Mouse (Mus musculus): ENCODE measurements around the gene Tmem182. TPM values are rescaled to one million over a fixed set of nuclear protein-coding genes. Genes with fewer than 3 reads are reported as not detected.

The Tmem182 gene
- polyA plus RNA-seq, 1 experiment from 2014 or later: 0.06 TPM

GRCm38 (mm10) chr1:40844616-40845015, 39.2 kb downstream of the Tmem182 start:
- Histone ChIP-seq H3K4me2 (no peak overlapping the region), H3K9me3 (no peaks in the 10 kb centered on the region), H3K36me3 (no peaks in the 10 kb centered on the region), H3K9ac (no peak overlapping the region), H3K27ac (replicated peaks) (no peak overlapping the region), H3K4me1 (replicated peaks) (no peaks in the 10 kb centered on the region), H3K4me3 (no peak overlapping the region), H3K27me3 (no peaks in the 10 kb centered on the region)
- ATAC-seq (ENCODE audit: low FRiP score, low read depth): no peak

GRCm38 (mm10) chr1:40847196-40847938, 42.0 kb downstream of the Tmem182 start:
- Histone ChIP-seq H3K27ac (replicated peaks) (no peak overlapping the region), H3K36me3 (no peaks in the 10 kb centered on the region), H3K27me3 (no peaks in the 10 kb centered on the region), H3K4me2 (no peak overlapping the region), H3K9ac (no peak overlapping the region), H3K9me3 (no peaks in the 10 kb centered on the region), H3K4me3 (no peak overlapping the region), H3K4me1 (replicated peaks) (no peaks in the 10 kb centered on the region)
- ATAC-seq (ENCODE audit: low FRiP score, low read depth): no peak
- WGBS: 60% methylated on average over 2 of the region's 2 CpGs

- Histone ChIP-seq H3K27ac (replicated peaks) (no peak overlapping the region), H3K9me3 (no peaks in the 10 kb centered on the region), H3K4me1 (replicated peaks) (no peaks in the 10 kb centered on the region), H3K4me2 (no peak overlapping the region), H3K27me3 (no peaks in the 10 kb centered on the region), H3K4me3 (no peak overlapping the region), H3K36me3 (no peaks in the 10 kb centered on the region), H3K9ac (no peak overlapping the region)
- ATAC-seq (ENCODE audit: low FRiP score, low read depth): no peak
Observed at GRCm38 (mm10) chr1:40851286-40851685, 45.9 kb downstream of the Tmem182 start.

GRCm38 (mm10) chr1:40855268-40855667, 49.9 kb downstream of the Tmem182 start:
- Histone ChIP-seq H3K4me1 (replicated peaks) (no peaks in the 10 kb centered on the region), H3K4me3 (no peak overlapping the region), H3K36me3 (no peaks in the 10 kb centered on the region), H3K27me3 (no peaks in the 10 kb centered on the region), H3K27ac (replicated peaks) (no peak overlapping the region), H3K9me3 (no peaks in the 10 kb centered on the region), H3K9ac (no peak overlapping the region), H3K4me2 (no peak overlapping the region)
- no peak for ATAC-seq (ENCODE audit: low FRiP score, low read depth)
- 67% methylated on average over 1 of the region's 1 CpGs for WGBS

- H3K27ac ChIP-seq (replicated peaks): no peak overlapping the region
- no peaks in the 10 kb centered on the region for H3K4me1 ChIP-seq (replicated peaks)
- H3K36me3 ChIP-seq: no peaks in the 10 kb centered on the region
- H3K9me3 ChIP-seq: no peaks in the 10 kb centered on the region
- no peaks in the 10 kb centered on the region for H3K27me3 ChIP-seq
- no peak for ATAC-seq (ENCODE audit: low FRiP score, low read depth)
- WGBS: 86% methylated on average over 4 of the region's 4 CpGs
- H3K9ac ChIP-seq: no peak overlapping the region
- no peak overlapping the region for H3K4me3 ChIP-seq
- H3K4me2 ChIP-seq: no peak overlapping the region
Observed at GRCm38 (mm10) chr1:40856846-40857636, 51.6 kb downstream of the Tmem182 start.

- Histone ChIP-seq H3K36me3 (no peaks in the 10 kb centered on the region), H3K4me1 (replicated peaks) (no peaks in the 10 kb centered on the region), H3K9ac (no peak overlapping the region), H3K27ac (replicated peaks) (no peak overlapping the region), H3K27me3 (no peaks in the 10 kb centered on the region), H3K4me2 (no peak overlapping the region), H3K9me3 (no peaks in the 10 kb centered on the region), H3K4me3 (no peak overlapping the region)
- WGBS: 76% methylated on average over 6 of the region's 6 CpGs
- ATAC-seq (ENCODE audit: low FRiP score, low read depth): no peak
Observed at GRCm38 (mm10) chr1:40865043-40865442, 59.6 kb downstream of the Tmem182 start.

- Histone ChIP-seq H3K4me3 (no peak overlapping the region), H3K9ac (no peak overlapping the region), H3K4me1 (replicated peaks) (no peaks in the 10 kb centered on the region), H3K4me2 (no peak overlapping the region), H3K9me3 (no peaks in the 10 kb centered on the region), H3K27ac (replicated peaks) (no peak overlapping the region), H3K36me3 (no peaks in the 10 kb centered on the region), H3K27me3 (no peaks in the 10 kb centered on the region)
- ATAC-seq (ENCODE audit: low FRiP score, low read depth): no peak
- WGBS: 85% methylated on average over 3 of the region's 3 CpGs
Observed at GRCm38 (mm10) chr1:40867106-40867505, 61.7 kb downstream of the Tmem182 start.

- H3K4me3 ChIP-seq: no peak overlapping the region
- no peaks in the 10 kb centered on the region for H3K36me3 ChIP-seq
- WGBS: 92% methylated on average over 2 of the region's 2 CpGs
- no peak overlapping the region for H3K4me2 ChIP-seq
- ATAC-seq (ENCODE audit: low FRiP score, low read depth): no peak
- H3K4me1 ChIP-seq (replicated peaks): no peaks in the 10 kb centered on the region
- H3K27me3 ChIP-seq: no peaks in the 10 kb centered on the region
- no peak overlapping the region for H3K9ac ChIP-seq
- H3K9me3 ChIP-seq: no peaks in the 10 kb centered on the region
- no peak overlapping the region for H3K27ac ChIP-seq (replicated peaks)
Observed at GRCm38 (mm10) chr1:40867651-40868050, 62.2 kb downstream of the Tmem182 start.

- H3K36me3 ChIP-seq: no peaks in the 10 kb centered on the region
- no peak overlapping the region for H3K27ac ChIP-seq (replicated peaks)
- H3K4me1 ChIP-seq (replicated peaks): no peaks in the 10 kb centered on the region
- H3K27me3 ChIP-seq: no peaks in the 10 kb centered on the region
- H3K4me2 ChIP-seq: no peak overlapping the region
- H3K4me3 ChIP-seq: no peak overlapping the region
- no peaks in the 10 kb centered on the region for H3K9me3 ChIP-seq
- 58% methylated on average over 10 of the region's 10 CpGs for WGBS
- H3K9ac ChIP-seq: no peak overlapping the region
- ATAC-seq (ENCODE audit: low FRiP score, low read depth): no peak
Observed at GRCm38 (mm10) chr1:40873760-40874455, 68.5 kb downstream of the Tmem182 start.

- Histone ChIP-seq H3K27me3 (no peaks in the 10 kb centered on the region), H3K36me3 (no peaks in the 10 kb centered on the region), H3K27ac (replicated peaks) (no peak overlapping the region), H3K9me3 (no peaks in the 10 kb centered on the region), H3K4me2 (no peak overlapping the region), H3K9ac (no peak overlapping the region), H3K4me1 (replicated peaks) (no peaks in the 10 kb centered on the region), H3K4me3 (no peak overlapping the region)
- 86% methylated on average over 26 of the region's 26 CpGs for WGBS
- no peak for ATAC-seq (ENCODE audit: low FRiP score, low read depth)
Observed at GRCm38 (mm10) chr1:40874456-40875375, 69.3 kb downstream of the Tmem182 start.

GRCm38 (mm10) chr1:40879051-40879450, 73.7 kb downstream of the Tmem182 start:
- Histone ChIP-seq H3K36me3 (no peaks in the 10 kb centered on the region), H3K4me2 (peak overlapping the region; percentile 14; the same call in 1 of the 2 replicates), H3K9me3 (no peaks in the 10 kb centered on the region), H3K27ac (replicated peaks) (no peak overlapping the region), H3K4me1 (replicated peaks) (no peaks in the 10 kb centered on the region), H3K4me3 (no peak overlapping the region), H3K27me3 (no peaks in the 10 kb centered on the region), H3K9ac (no peak overlapping the region)
- 20% methylated on average over 9 of the region's 9 CpGs for WGBS
- no peak for ATAC-seq (ENCODE audit: low FRiP score, low read depth)
